Mouse (Mus musculus) lung, postnatal 10 days (tissue): ENCODE data around the gene Lca5.

Source experiments
- DNase-seq: peaks from one replicate; pipeline ENCODE4 v3.0.0; 2021

Lca5 gene

GRCm38 (mm10) chr9:83386264-83386855 is 54.6 kb downstream of the Lca5 start:
- no peak for DNase-seq

GRCm38 (mm10) chr9:83385301-83385700 is 55.6 kb downstream of the Lca5 start:
- no peak for DNase-seq

- DNase-seq: no peak
These were observed 57.7 kb downstream of the Lca5 start for GRCm38 (mm10) chr9:83383235-83383634.

GRCm38 (mm10) chr9:83382775-83383174 is 58.2 kb downstream of the Lca5 start:
- peak; percentile 24 for DNase-seq

GRCm38 (mm10) chr9:83381317-83381716 is 59.6 kb downstream of the Lca5 start:
- no peak for DNase-seq

GRCm38 (mm10) chr9:83379661-83380060 is 61.3 kb downstream of the Lca5 start:
- DNase-seq: no peak

- DNase-seq: peak; percentile 16
These were observed 63.8 kb downstream of the Lca5 start for GRCm38 (mm10) chr9:83377132-83377531.

GRCm38 (mm10) chr9:83375522-83376176 is 65.3 kb downstream of the Lca5 start:
- no peak for DNase-seq

- no peak for DNase-seq
These were observed 70.0 kb downstream of the Lca5 start for GRCm38 (mm10) chr9:83370907-83371306.

GRCm38 (mm10) chr9:83368234-83368633 is 72.7 kb downstream of the Lca5 start:
- peak; percentile 54 for DNase-seq

- no peak for DNase-seq
These were observed 85.1 kb downstream of the Lca5 start for GRCm38 (mm10) chr9:83355802-83356201.

GRCm38 (mm10) chr9:83353316-83353715 is 87.6 kb downstream of the Lca5 start:
- no peak for DNase-seq

GRCm38 (mm10) chr9:83351171-83351570 is 89.8 kb downstream of the Lca5 start:
- no peak for DNase-seq

GRCm38 (mm10) chr9:83350613-83351012 is 90.3 kb downstream of the Lca5 start:
- peak; percentile 78 for DNase-seq

GRCm38 (mm10) chr9:83349905-83350304 is 91.0 kb downstream of the Lca5 start:
- no peak for DNase-seq

GRCm38 (mm10) chr9:83349504-83349903 is 91.4 kb downstream of the Lca5 start:
- peak; percentile 42 for DNase-seq

GRCm38 (mm10) chr9:83347521-83347920 is 93.4 kb downstream of the Lca5 start:
- no peak for DNase-seq

GRCm38 (mm10) chr9:83342491-83343370 is 98.2 kb downstream of the Lca5 start:
- no peak for DNase-seq
